Mouse (Mus musculus) gastrocnemius, adult 2 months (tissue): ENCODE results near the gene Rad9a. TPM values are rescaled to one million over a fixed set of nuclear protein-coding genes. Genes with fewer than 3 reads are reported as not detected.
A peak's percentile ranks its signal among the peaks of the same experiment; 100 is the strongest.

Experiments
- DNase-seq: peaks from one replicate; pipeline ENCODE4 v3.0.0; 2022
- H3K27ac ChIP-seq: fragments of 200-600 bp; 2 replicates; pipeline ENCODE4 v1.8.1; 2022; ENCODE audit warnings: mild to moderate bottlenecking
- H3K4me3 ChIP-seq: fragments of 200-600 bp; 2 replicates; pipeline ENCODE4 v1.8.1; 2022; ENCODE audit warnings: mild to moderate bottlenecking, moderate library complexity
- CTCF ChIP-seq: fragments of 200-600 bp; IDR thresholded peaks from 2 replicates; pipeline ENCODE4 v1.8.1; 2022; ENCODE audit warnings: antibody characterized with exemption, mild to moderate bottlenecking, moderate library complexity
- intact Hi-C: fragments of 180-260 bp; cut with DNase I; formaldehyde crosslinking; loops from one replicate; pipeline ENCODE4 v1.15.1; 2025
- total RNA-seq, 2 experiments: library from RNA; stranded (reverse); gene quantifications; 2 replicates each; pipeline ENCODE4 v1.2.3; 2021

The Rad9a gene
- total RNA-seq, 2 experiments from 2014 or later = 2.8 to 3.4 TPM

GRCm38 (mm10) chr19:4164721-4165120, 36.7 kb downstream of the Rad9a start:
- intact Hi-C loops = loop anchor here (5.0 kb wide), 1 partner anchor 37 kb away; the partner anchor contains the start of gene Aip
- TF ChIP-seq CTCF = no peak
- no peak overlapping the region for H3K4me3 ChIP-seq

GRCm38 (mm10) chr19:4164100-4164499, 37.4 kb downstream of the Rad9a start:
- intact Hi-C loops = loop anchor here (5.0 kb wide), 1 partner anchor 37 kb away; the partner anchor contains the start of gene Aip
- no peak overlapping the region for H3K4me3 ChIP-seq
- TF ChIP-seq CTCF = no peak
- no peak overlapping the region; the same call in 1 of the 2 replicates for H3K27ac ChIP-seq
- DNase-seq = no peak

More at GRCm38 (mm10) chr19:4164721-4165120, 36.7 kb downstream of the Rad9a start:
- H3K27ac ChIP-seq = peak overlapping the region; percentile 31; the same call in 1 of the 2 replicates
- DNase-seq = no peak

GRCm38 (mm10) chr19:4163543-4163887, 37.9 kb downstream of the Rad9a start:
- H3K4me3 ChIP-seq = peak overlapping the region; percentile 83
- peak overlapping the region; percentile 98 for H3K27ac ChIP-seq
- intact Hi-C loops = loop anchor here (5.0 kb wide), 1 partner anchor 36 kb away; the partner anchor contains the start of gene Aip
- TF ChIP-seq CTCF = no peak
- no peak for DNase-seq

GRCm38 (mm10) chr19:4162646-4163542, 38.6 kb downstream of the Rad9a start, which contains the start of gene Rps6kb2:
Gene Rps6kb2 (minus strand): TSS chr19:4163354.
- DNase-seq = peak; percentile 97
- TF ChIP-seq CTCF = no peak
- H3K27ac ChIP-seq = peak within 1 kb of the TSS; percentile 98
- peak within 1 kb of the TSS; percentile 83 for H3K4me3 ChIP-seq
- intact Hi-C loops = loop anchor here (5.0 kb wide), 1 partner anchor 36 kb away; the partner anchor contains the start of gene Aip

GRCm38 (mm10) chr19:4159049-4159448, 42.4 kb downstream of the Rad9a start:
- no peak for DNase-seq
- TF ChIP-seq CTCF = no peak
- intact Hi-C loops = no loop called here
- no peak overlapping the region for H3K4me3 ChIP-seq
- H3K27ac ChIP-seq = no peak overlapping the region

GRCm38 (mm10) chr19:4156771-4157170, 44.7 kb downstream of the Rad9a start:
- intact Hi-C loops = no loop called here
- DNase-seq = no peak
- TF ChIP-seq CTCF = no peak
- H3K4me3 ChIP-seq = no peak overlapping the region
- H3K27ac ChIP-seq = no peak overlapping the region

- DNase-seq = no peak
- intact Hi-C loops = no loop called here
- Histone ChIP-seq H3K4me3 (no peak overlapping the region), H3K27ac (no peak overlapping the region)
- TF ChIP-seq CTCF = no peak
These were observed 45.3 kb downstream of the Rad9a start for GRCm38 (mm10) chr19:4156073-4156579.

GRCm38 (mm10) chr19:4155223-4156072, 46.0 kb downstream of the Rad9a start:
- no peak overlapping the region for H3K4me3 ChIP-seq
- TF ChIP-seq CTCF = no peak
- DNase-seq = no peak
- intact Hi-C loops = no loop called here
- no peak overlapping the region for H3K27ac ChIP-seq

GRCm38 (mm10) chr19:4154437-4155222, 46.8 kb downstream of the Rad9a start:
- intact Hi-C loops = no loop called here
- no peak for DNase-seq
- no peak for TF ChIP-seq CTCF
- H3K4me3 ChIP-seq = no peak overlapping the region
- H3K27ac ChIP-seq = 0 out of 2 replicates have a peak overlapping the region, but pooled peaks have one; percentile 8

GRCm38 (mm10) chr19:4153232-4153654, 48.2 kb downstream of the Rad9a start, which contains the start of gene Ptprcap:
Gene Ptprcap (plus strand): TSS chr19:4153604.
- Histone ChIP-seq H3K4me3 (no peak within 1 kb of the TSS), H3K27ac (0 out of 2 replicates have a peak within 1 kb of the TSS, but pooled peaks have one; percentile 8)
- TF ChIP-seq CTCF = no peak
- no peak for DNase-seq
- intact Hi-C loops = no loop called here

GRCm38 (mm10) chr19:4152445-4153231, 48.8 kb downstream of the Rad9a start:
- DNase-seq = no peak
- Histone ChIP-seq H3K27ac (no peak overlapping the region), H3K4me3 (no peak overlapping the region)
- no peak for TF ChIP-seq CTCF
- intact Hi-C loops = no loop called here
